Mouse (Mus musculus) MEL (cell line): ENCODE results near the gene Olfr683.

ENCODE experiments used
- BHLHE40 ChIP-seq: IDR thresholded peaks from 2 replicates; pipeline ENCODE4 v1.6.1; 2012; ENCODE audit warnings: low read depth, mild to moderate bottlenecking, inconsistent platforms, low read length, improper control_type of control experiment, borderline replicate concordance
- CHD2 ChIP-seq: IDR thresholded peaks from 2 replicates; pipeline ENCODE4 v1.6.1; 2011; ENCODE audit warnings: low read length, improper control_type of control experiment
- GATA1 ChIP-seq: IDR thresholded peaks from 2 replicates; pipeline ENCODE4 v1.6.1; 2011; ENCODE audit warnings: low read depth, low read length, improper control_type of control experiment
- POLR2A ChIP-seq, 2 experiments: IDR thresholded peaks; 2 replicates each; pipeline ENCODE4 v1.6.1; 2011 to 2012; ENCODE audit warnings: low read length in 2 of 2, mild to moderate bottlenecking in 2 of 2, control low read depth in 1 of 2, improper control_type of control experiment in 1 of 2, low read depth in 1 of 2, moderate library complexity in 1 of 2; ENCODE audit not compliant: control insufficient read depth in 1 of 2, insufficient read depth in 1 of 2, poor library complexity in 1 of 2
- POLR2AphosphoS2 ChIP-seq: IDR thresholded peaks from 2 replicates; pipeline ENCODE4 v1.6.1; 2011; ENCODE audit warnings: low read length, improper control_type of control experiment

DNA sequence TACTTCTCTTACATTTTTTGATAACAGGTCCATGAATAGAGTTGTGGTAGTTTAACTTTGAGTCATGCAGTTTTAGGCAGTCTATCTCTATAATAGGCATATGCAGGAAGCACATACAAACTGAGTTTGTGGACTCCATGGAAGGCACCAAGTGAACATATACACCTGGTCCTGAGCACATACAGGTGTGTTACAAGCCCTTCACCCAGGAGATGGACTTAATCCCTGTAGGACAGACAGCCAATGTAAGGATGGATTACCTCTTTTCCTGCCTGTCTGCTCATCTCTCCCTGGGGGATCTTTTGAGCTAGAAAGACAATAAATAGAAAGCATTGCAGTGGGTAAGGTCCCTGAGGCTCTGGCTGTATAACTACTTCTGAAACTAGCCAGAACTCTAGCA lies 30.3 kb downstream of the Olfr683 start, which contains the start of gene Olfr681:
- no peak for TF ChIP-seq POLR2AphosphoS2
- TF ChIP-seq BHLHE40: no peak
- no peak for TF ChIP-seq GATA1
- TF ChIP-seq POLR2A (IDR thresholded peaks at IDR 0.05; ENCODE audit: control insufficient read depth in 1 of 2, insufficient read depth in 1 of 2, low read depth in 1 of 2, low read length in 2 of 2, poor library complexity in 1 of 2): no peak
- no peak for TF ChIP-seq CHD2
